Mouse (Mus musculus) midbrain, postnatal 0 days (tissue): Measurements from ENCODE around the gene Sstr4. TPM values are rescaled to one million over a fixed set of nuclear protein-coding genes. Genes with fewer than 3 reads are reported as not detected.

Experiments used
- ATAC-seq: fragments of 200-750 bp; cut with Nextera tagmentation; 2 replicates; pipeline ENCODE4 v1.8.0; 2017; ENCODE audit warnings: moderate number of reproducible peaks, mild to moderate bottlenecking, moderate TSS enrichment, moderate library complexity; ENCODE audit not compliant: low FRiP score
- DNase-seq: peaks from one replicate; pipeline ENCODE4 v3.0.0-alpha.2; 2015; ENCODE audit warnings: low spot score
- H3K27ac ChIP-seq: fragments of 300-500 bp; sonication (generic); 2 replicates; pipeline ENCODE4 v1.5.1; 2014; ENCODE audit warnings: low read depth, mild to moderate bottlenecking, low read length, mixed read lengths
- H3K27me3 ChIP-seq: fragments of 300-500 bp; sonication (generic); 2 replicates; pipeline ENCODE4 v1.6.1; 2014; ENCODE audit warnings: low read length, control low read depth, mixed read lengths; ENCODE audit not compliant: insufficient read depth
- H3K36me3 ChIP-seq: fragments of 300-500 bp; sonication (generic); 2 replicates; pipeline ENCODE4 v1.6.1; 2014; ENCODE audit warnings: low read length, control low read depth, mixed read lengths; ENCODE audit not compliant: insufficient read depth
- H3K4me1 ChIP-seq: fragments of 300-500 bp; sonication (generic); 2 replicates; pipeline ENCODE4 v1.6.1; 2014; ENCODE audit warnings: mild to moderate bottlenecking, control low read depth, antibody characterized with exemption, low read length, mixed read lengths; ENCODE audit not compliant: insufficient read depth
- H3K4me2 ChIP-seq: fragments of 300-500 bp; sonication (generic); 2 replicates; pipeline ENCODE4 v1.6.1; 2014; ENCODE audit warnings: low read depth, mild to moderate bottlenecking, low read length, mixed read lengths; ENCODE audit not compliant: poor library complexity, severe bottlenecking
- H3K4me3 ChIP-seq: fragments of 300-500 bp; sonication (generic); 2 replicates; pipeline ENCODE4 v1.5.1; 2014; ENCODE audit warnings: low read depth, mild to moderate bottlenecking, low read length, moderate library complexity
- H3K9ac ChIP-seq: fragments of 300-500 bp; sonication (generic); replicated peaks from 2 replicates; pipeline ENCODE4 v1.6.1; 2014; ENCODE audit warnings: mild to moderate bottlenecking, low read length, moderate library complexity, mixed read lengths; ENCODE audit not compliant: poor library complexity, severe bottlenecking
- H3K9me3 ChIP-seq: fragments of 300-500 bp; sonication (generic); 2 replicates; pipeline ENCODE4 v1.6.1; 2016; ENCODE audit warnings: low read length, control low read depth
- CTCF ChIP-seq: IDR thresholded peaks from 2 replicates; pipeline ENCODE4 v1.5.1; 2016; ENCODE audit warnings: antibody characterized with exemption, mild to moderate bottlenecking
- WGBS: fragments of 180-500 bp; shearing (Covaris S2); extraction: QIAGEN DNeasy Blood & Tissue Kit; methylation state at CpG from one replicate; pipeline ENCODE4 v1.1.7; 2014; 5-methylcytosine and 5-hydroxymethylcytosine counted together
- polyA plus RNA-seq: library from polyadenylated mRNA; unstranded; fragments of >200 nt; fragmentation: Nextera tagmentation; extraction: Ambion mirVana; gene quantifications from 2 replicates; pipeline ENCODE4 v1.2.1, GENCODE M21; 2015
- total RNA-seq: library from RNA; depleted of rRNA; stranded (reverse); fragments of >200 nt; gene quantifications from 2 replicates; pipeline ENCODE4 v1.2.3, GENCODE M21; 2014

Gene Sstr4
- total and polyA plus RNA-seq, 2 experiments from 2014 or later, result 2.7 to 14.0 TPM

DNA sequence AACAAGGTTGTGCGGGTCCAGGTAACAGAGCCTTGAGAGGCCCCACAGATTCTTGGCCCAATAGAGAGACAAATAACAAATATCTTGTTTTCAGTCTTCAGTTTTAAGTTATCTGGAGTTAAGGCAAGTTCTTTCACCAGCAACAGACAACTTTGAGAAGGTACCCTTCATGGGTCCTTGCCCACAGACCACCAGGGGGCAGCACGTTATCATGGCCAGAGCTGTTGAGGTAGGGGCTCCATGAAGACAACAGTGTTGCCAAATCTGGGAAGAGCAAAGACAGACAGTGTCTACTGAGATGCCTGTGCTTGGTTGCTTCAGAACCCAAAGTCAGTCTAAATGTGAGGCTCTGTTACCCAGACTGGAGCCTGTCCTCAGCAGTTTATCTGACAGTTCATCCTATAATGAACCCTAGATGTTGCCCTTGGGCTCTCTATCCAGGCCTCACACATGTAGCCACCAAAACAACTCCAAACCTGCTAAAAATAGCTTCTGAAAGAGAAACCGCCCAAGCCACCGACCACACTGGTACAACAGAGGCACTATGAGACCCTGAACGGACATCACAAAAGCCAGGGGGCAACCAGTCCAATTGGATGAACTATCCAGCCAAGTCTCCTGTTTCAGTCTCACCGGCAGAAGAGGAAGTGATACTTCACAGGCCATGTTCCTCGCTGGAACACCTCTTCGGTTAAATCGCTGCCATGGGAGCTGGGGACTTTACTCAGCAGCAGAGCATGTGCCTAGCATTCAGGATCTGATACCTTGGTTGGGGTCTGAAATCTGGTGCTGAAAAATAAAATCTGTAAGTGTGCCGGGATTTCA is 19.6 kb upstream of the Sstr4 start:
- no peaks in the 10 kb centered on the region for H3K4me1 ChIP-seq
- no peak overlapping the region for H3K9ac ChIP-seq
- no peaks in the 10 kb centered on the region for H3K36me3 ChIP-seq
- H3K9me3 ChIP-seq, result no peaks in the 10 kb centered on the region
- H3K4me3 ChIP-seq, result no peak overlapping the region
- 78% methylated on average over 10 of the region's 10 CpGs for WGBS
- DNase-seq (no peak), ATAC-seq (no peak)
- H3K27ac ChIP-seq, result no peak overlapping the region
- TF ChIP-seq CTCF, result peak; percentile 63
- H3K4me2 ChIP-seq, result no peak overlapping the region
- H3K27me3 ChIP-seq, result no peaks in the 10 kb centered on the region

DNA sequence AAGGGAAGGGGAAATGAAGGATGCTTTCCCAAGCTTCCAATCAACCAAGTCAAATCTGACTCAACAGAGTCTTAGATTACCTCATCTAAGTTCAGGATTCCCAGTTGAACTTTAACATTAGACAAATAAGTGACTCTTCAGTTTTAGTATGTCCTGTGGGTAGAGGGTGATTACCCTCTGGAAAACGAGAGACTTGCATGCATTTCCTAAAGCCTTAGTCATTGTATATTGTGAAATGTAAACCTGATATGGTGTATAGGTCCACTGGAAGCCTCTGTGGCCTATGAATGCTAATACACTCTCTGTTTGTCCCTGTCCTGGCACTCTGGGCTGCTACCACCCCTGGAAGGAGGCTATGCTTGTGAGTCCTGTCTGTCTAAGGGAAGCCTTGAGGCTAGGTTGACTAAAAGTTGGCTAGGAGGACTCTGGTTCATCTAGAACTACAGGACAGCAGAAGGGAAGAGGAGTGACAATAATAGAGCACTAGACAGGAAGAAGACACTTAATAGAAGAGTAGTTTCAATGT is 16.3 kb upstream of the Sstr4 start:
- WGBS, result 74% methylated on average over 1 of the region's 1 CpGs
- Histone ChIP-seq H3K27me3 (no peaks in the 10 kb centered on the region), H3K36me3 (no peaks in the 10 kb centered on the region), H3K9ac (no peak overlapping the region), H3K9me3 (no peaks in the 10 kb centered on the region), H3K4me3 (no peak overlapping the region), H3K27ac (no peak overlapping the region), H3K4me2 (no peak overlapping the region), H3K4me1 (no peaks in the 10 kb centered on the region)
- no peak for TF ChIP-seq CTCF
- DNase-seq (no peak), ATAC-seq (no peak)

DNA sequence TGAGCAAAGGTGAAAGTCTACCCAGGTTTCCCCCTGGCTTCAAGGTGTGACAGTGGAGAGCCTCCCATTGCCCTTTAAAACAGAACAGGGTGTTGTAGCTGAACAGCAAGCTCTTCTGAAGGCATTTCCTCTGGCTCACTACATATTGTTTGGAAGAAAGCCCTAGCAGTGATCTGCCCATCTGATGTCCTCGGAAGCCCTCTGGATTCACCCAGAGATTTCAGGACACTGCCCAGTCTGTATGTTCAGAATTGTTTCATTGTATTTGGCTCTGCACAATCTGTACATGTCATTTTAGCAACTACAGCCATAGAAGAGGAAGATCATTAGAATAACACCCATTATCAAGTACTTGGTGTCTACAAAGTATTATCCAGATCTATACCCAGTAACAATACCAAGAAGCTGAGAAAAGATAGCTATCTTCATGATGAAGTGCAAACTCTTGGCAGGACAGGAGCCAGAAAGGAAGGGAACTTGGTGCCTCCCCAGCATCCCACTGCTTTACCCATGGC is 15.2 kb upstream of the Sstr4 start:
- Histone ChIP-seq H3K4me3 (no peak overlapping the region), H3K36me3 (no peaks in the 10 kb centered on the region), H3K27ac (no peak overlapping the region), H3K27me3 (no peaks in the 10 kb centered on the region), H3K4me1 (no peaks in the 10 kb centered on the region), H3K9ac (no peak overlapping the region), H3K4me2 (no peak overlapping the region), H3K9me3 (no peaks in the 10 kb centered on the region)
- no peak for ATAC-seq
- WGBS, result 87% methylated on average over 1 of the region's 1 CpGs
- TF ChIP-seq CTCF, result no peak
- DNase-seq, result no peak

DNA sequence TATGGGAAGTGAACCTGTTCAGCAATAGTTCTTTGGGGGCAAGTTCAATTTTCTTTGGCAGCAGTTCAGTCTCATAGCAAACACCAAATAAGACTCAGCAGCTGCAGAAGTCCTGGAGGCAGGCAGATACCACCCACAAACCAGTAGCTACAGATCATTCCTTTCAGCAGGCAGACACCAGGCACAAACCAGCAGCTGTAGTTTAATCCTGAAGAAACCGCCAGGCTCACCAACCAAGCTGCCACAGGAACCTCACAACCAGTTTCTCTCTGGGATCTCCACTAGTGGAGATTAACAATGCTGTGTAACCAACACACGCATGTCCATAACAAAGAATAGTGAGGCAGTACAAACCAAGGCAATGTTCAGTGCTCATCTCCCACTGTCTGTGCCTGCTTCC is 14.1 kb upstream of the Sstr4 start:
- ATAC-seq (no peak), DNase-seq (no peak)
- no peak overlapping the region for H3K27ac ChIP-seq
- H3K9ac ChIP-seq, result no peak overlapping the region
- TF ChIP-seq CTCF, result no peak
- no peak overlapping the region for H3K4me2 ChIP-seq
- no peaks in the 10 kb centered on the region for H3K27me3 ChIP-seq
- no peak overlapping the region for H3K4me3 ChIP-seq
- H3K9me3 ChIP-seq, result no peaks in the 10 kb centered on the region
- H3K36me3 ChIP-seq, result no peaks in the 10 kb centered on the region
- 88% methylated on average over 2 of the region's 2 CpGs for whole genome bisulfite sequencing
- no peaks in the 10 kb centered on the region for H3K4me1 ChIP-seq

DNA sequence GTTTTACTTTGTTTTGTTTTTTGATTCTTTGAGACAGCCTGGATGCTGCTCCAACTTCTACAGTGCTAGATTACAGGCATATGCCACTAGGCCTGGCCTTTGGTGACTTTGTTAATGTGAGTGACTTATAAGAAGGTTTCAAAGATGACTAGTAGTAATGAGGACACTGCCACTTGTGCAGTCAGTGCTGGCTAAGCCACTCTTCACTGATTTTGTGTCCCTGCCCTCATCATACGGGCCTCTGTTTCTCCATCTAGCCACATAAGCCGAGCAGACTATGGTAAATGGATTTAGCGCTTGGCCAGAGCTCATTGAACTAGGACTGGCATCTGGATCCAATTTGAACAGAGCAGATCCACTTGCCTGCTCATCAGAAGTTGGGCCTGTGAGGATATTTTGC is 8.7 kb upstream of the Sstr4 start:
- Histone ChIP-seq H3K27ac (no peak overlapping the region), H3K9ac (no peak overlapping the region), H3K27me3 (no peaks in the 10 kb centered on the region), H3K4me3 (no peak overlapping the region), H3K4me2 (no peak overlapping the region), H3K4me1 (no peaks in the 10 kb centered on the region), H3K36me3 (no peaks in the 10 kb centered on the region), H3K9me3 (no peaks in the 10 kb centered on the region)
- no peak for TF ChIP-seq CTCF
- ATAC-seq (no peak), DNase-seq (no peak)
- 92% methylated on average over 3 of the region's 3 CpGs for WGBS

DNA sequence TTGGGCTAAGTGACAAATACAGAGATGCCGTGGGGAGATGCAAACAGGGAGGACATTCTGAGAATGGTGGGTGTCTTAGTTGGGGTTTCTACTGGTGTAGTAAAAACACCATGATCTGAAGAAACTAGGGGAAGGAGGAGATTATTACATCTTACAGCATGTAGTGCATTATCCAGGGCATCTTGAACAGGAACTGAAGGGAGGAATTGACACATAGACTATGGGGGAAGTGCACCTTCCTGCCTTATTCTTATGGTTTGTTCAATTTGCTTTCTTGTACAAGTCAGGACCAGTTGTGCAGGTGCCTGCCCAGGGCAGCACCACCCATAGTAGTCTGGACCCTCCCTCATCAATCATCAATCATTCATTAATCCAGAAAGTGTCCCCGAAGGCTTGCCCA is 8.2 kb upstream of the Sstr4 start:
- DNase-seq, result no peak
- no peaks in the 10 kb centered on the region for H3K36me3 ChIP-seq
- H3K9ac ChIP-seq, result no peak overlapping the region
- no peaks in the 10 kb centered on the region for H3K27me3 ChIP-seq
- no peak for TF ChIP-seq CTCF
- no peaks in the 10 kb centered on the region for H3K4me1 ChIP-seq
- no peak overlapping the region for H3K4me3 ChIP-seq
- WGBS, result 96% methylated on average over 2 of the region's 2 CpGs
- no peak for ATAC-seq
- H3K4me2 ChIP-seq, result no peak overlapping the region
- H3K27ac ChIP-seq, result no peak overlapping the region
- H3K9me3 ChIP-seq, result no peaks in the 10 kb centered on the region
